Mouse (Mus musculus) stomach, postnatal 0 days (tissue): Measurements from ENCODE around the gene Tcf15.

ENCODE experiments used
- CTCF ChIP-seq: IDR thresholded peaks from 2 replicates; pipeline ENCODE4 v1.5.1; 2016; ENCODE audit warnings: antibody characterized with exemption, low read depth, mild to moderate bottlenecking, moderate library complexity
- EP300 ChIP-seq: optimal IDR thresholded peaks from 2 replicates; pipeline ENCODE3; 2016; ENCODE audit warnings: antibody characterized with exemption

DNA sequence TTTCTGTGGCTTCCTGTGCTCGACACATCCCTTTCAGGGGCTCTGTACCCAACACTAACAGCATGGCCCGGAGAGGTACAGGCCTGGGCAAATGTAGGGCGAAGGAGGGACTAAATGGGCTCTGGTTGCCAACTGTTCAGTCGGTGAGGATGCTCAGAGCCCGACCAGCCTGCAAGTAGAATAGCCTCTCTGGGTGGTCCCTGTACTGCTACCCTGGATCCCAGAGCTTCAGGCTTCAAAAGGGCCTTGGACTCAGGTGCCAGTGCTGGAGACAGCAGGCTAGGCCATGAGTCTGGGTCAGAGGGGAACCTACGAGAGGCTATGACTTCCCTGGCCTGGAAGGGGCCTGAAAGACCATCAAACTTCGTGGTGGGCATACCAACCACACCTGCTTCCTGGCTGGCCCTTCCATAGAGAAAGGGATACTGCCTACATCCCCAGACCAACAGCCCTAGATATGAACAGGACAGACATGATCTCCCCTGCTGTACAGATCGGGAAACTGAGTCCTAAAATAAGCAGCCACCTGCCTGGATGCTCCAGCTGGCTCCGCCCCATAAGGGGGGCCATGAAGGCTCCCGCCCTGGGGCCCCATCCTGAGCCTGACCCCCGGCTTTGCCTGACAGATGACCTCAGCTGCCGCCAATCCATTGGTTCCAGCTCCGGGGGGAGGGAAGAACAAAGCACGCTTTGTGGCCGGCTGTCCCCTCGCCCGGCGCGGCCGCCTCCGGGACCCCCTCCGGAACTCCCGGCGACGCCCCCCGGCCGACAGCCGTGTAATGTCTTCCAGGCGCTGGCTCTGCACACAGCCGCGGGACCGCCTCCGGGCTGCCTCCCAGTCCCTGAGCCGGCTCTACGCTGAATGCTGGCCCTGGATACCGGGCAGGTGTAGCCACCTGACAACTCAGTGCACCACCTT is 29.0 kb upstream of the Tcf15 start:
- no peak for TF ChIP-seq CTCF
- TF ChIP-seq EP300: no peak
